Mouse (Mus musculus) forebrain, embryonic 10.5 days (tissue): ENCODE measurements around the gene 2310079G19Rik. TPM values are rescaled to one million over a fixed set of nuclear protein-coding genes. Genes with fewer than 3 reads are reported as not detected.

Experiments
- DNase-seq: peaks from one replicate; pipeline ENCODE4 v3.0.0-alpha.2; 2017; ENCODE audit warnings: low spot score; ENCODE audit errors: extremely low spot score
- H3K27ac ChIP-seq: fragments of 300-500 bp; sonication (generic); 2 replicates; pipeline ENCODE4 v1.5.1; 2016; ENCODE audit warnings: mild to moderate bottlenecking
- H3K27me3 ChIP-seq: fragments of 300-500 bp; sonication (generic); 2 replicates; pipeline ENCODE4 v1.6.1; 2016; ENCODE audit warnings: mild to moderate bottlenecking; ENCODE audit not compliant: poor library complexity, severe bottlenecking
- H3K36me3 ChIP-seq: fragments of 300-500 bp; sonication (generic); replicated peaks from 2 replicates; pipeline ENCODE4 v1.6.1; 2016; ENCODE audit warnings: mild to moderate bottlenecking, moderate library complexity
- H3K4me1 ChIP-seq: fragments of 300-500 bp; sonication (generic); 2 replicates; pipeline ENCODE4 v1.6.1; 2016
- H3K4me3 ChIP-seq: fragments of 300-500 bp; sonication (generic); 2 replicates; pipeline ENCODE4 v1.5.1; 2016; ENCODE audit warnings: mild to moderate bottlenecking, moderate library complexity
- H3K9me3 ChIP-seq: fragments of 300-500 bp; sonication (generic); 2 replicates; pipeline ENCODE4 v1.6.1; 2016; ENCODE audit warnings: mild to moderate bottlenecking, moderate library complexity
- WGBS: fragments of 180-500 bp; shearing (Covaris S2); methylation state at CpG from one replicate; pipeline ENCODE4 v1.1.7; 2016; 5-methylcytosine and 5-hydroxymethylcytosine counted together
- polyA plus RNA-seq: library from polyadenylated mRNA; unstranded; fragments of >200 nt; fragmentation: Nextera tagmentation; extraction: Ambion mirVana; gene quantifications from 2 replicates; pipeline ENCODE4 v1.2.1, GENCODE M21; 2016

Gene 2310079G19Rik
- polyA plus RNA-seq, 1 experiment from 2014 or later = not detected

- DNase-seq = no peak
- no peak overlapping the region for H3K4me3 ChIP-seq
- no peaks in the 10 kb centered on the region for H3K9me3 ChIP-seq
- no peaks in the 10 kb centered on the region for H3K36me3 ChIP-seq
- H3K27me3 ChIP-seq = no peaks in the 10 kb centered on the region
- no peak overlapping the region for H3K27ac ChIP-seq
- WGBS = 44% methylated on average over 1 of the region's 1 CpGs
- H3K4me1 ChIP-seq = peaks cover 22% of the 10 kb centered on the region
Measured at GRCm38 (mm10) chr16:88602464-88602863, 25.0 kb downstream of the 2310079G19Rik start.

- H3K9me3 ChIP-seq = no peaks in the 10 kb centered on the region
- H3K27ac ChIP-seq = no peak overlapping the region
- H3K36me3 ChIP-seq = no peaks in the 10 kb centered on the region
- 87% methylated on average over 8 of the region's 8 CpGs for WGBS
- DNase-seq = no peak
- H3K4me1 ChIP-seq = peaks cover 22% of the 10 kb centered on the region
- no peaks in the 10 kb centered on the region for H3K27me3 ChIP-seq
- H3K4me3 ChIP-seq = no peak overlapping the region
Measured at GRCm38 (mm10) chr16:88600303-88600702, 27.2 kb downstream of the 2310079G19Rik start.

DNA sequence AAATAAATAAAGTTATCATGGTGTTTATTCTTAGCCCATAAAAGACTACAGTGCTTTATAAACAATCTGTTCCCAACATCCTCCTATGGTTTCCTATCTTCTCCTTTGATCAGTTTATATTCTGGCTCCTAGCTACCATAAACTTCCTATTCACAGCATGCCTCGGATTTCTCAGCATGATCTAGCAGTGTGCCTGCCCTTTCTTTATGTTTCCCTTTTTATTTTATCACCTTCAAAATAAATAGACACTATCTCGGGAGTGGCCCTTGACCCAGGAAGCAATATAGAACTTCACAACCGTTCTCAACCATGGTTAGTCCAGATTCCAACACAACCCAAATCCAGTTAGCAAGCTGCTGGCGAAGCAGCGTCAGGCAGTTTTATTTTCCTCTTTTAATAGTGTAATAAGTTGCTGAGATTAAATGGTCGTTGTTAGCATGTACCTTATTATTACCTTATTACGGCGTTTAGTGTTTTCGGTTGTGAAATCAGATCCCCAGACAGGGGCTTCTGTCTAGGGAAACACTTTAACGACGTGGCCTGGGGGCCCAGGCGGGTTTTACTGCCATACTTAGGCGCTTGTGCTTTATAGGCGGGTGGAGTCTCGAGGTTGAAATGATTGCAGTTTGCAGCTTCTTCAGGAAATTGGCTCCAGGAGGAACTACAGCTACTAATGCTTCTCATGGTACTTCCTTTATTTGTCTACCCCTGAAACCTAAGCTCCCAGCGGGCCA lies 27.8 kb downstream of the 2310079G19Rik start:
- Histone ChIP-seq H3K27ac (no peak overlapping the region), H3K4me3 (no peak overlapping the region), H3K36me3 (no peaks in the 10 kb centered on the region), H3K27me3 (no peaks in the 10 kb centered on the region), H3K4me1 (peaks cover 22% of the 10 kb centered on the region), H3K9me3 (no peaks in the 10 kb centered on the region)
- DNase-seq = no peak
- 76% methylated on average over 16 of the region's 16 CpGs for WGBS

- DNase-seq = no peak
- no peaks in the 10 kb centered on the region for H3K27me3 ChIP-seq
- no peak overlapping the region for H3K27ac ChIP-seq
- H3K9me3 ChIP-seq = no peaks in the 10 kb centered on the region
- no peak overlapping the region for H3K4me3 ChIP-seq
- H3K4me1 ChIP-seq = no peaks in the 10 kb centered on the region
- no peaks in the 10 kb centered on the region for H3K36me3 ChIP-seq
Measured at GRCm38 (mm10) chr16:88592758-88593157, 34.7 kb downstream of the 2310079G19Rik start.

- no peaks in the 10 kb centered on the region for H3K27me3 ChIP-seq
- H3K4me1 ChIP-seq = 0 out of 2 replicates have a peak, but pooled peaks cover 5% of the 10 kb centered on the region
- 96% methylated on average over 9 of the region's 9 CpGs for WGBS
- no peaks in the 10 kb centered on the region for H3K9me3 ChIP-seq
- DNase-seq = no peak
- no peaks in the 10 kb centered on the region for H3K36me3 ChIP-seq
- no peak overlapping the region for H3K4me3 ChIP-seq
- H3K27ac ChIP-seq = no peak overlapping the region
Measured at GRCm38 (mm10) chr16:88583338-88583737, 44.1 kb downstream of the 2310079G19Rik start.

Other genes starting within 250 kb of the 2310079G19Rik start
- gene Cldn17, start 120.7 kb downstream of the 2310079G19Rik start, polyA plus RNA-seq = not detected in 2 replicates
- gene Cldn8, start 64.5 kb downstream of the 2310079G19Rik start, polyA plus RNA-seq = 1.4 TPM in 2 replicates
- gene Krtap24-1, start 15.4 kb downstream of the 2310079G19Rik start, polyA plus RNA-seq = not detected in 2 replicates
- gene Krtap26-1, start 20.1 kb upstream of the 2310079G19Rik start, polyA plus RNA-seq = not detected in 2 replicates
- gene Krtap27-1, start 44.0 kb upstream of the 2310079G19Rik start, polyA plus RNA-seq = not detected in 2 replicates
- not detected in 2 replicates for gene 2310061N02Rik, start 80.3 kb upstream of the 2310079G19Rik start, polyA plus RNA-seq
- gene Krtap13-1, start 101.2 kb upstream of the 2310079G19Rik start, polyA plus RNA-seq = not detected in 2 replicates
- gene Krtap13, start 124.0 kb upstream of the 2310079G19Rik start, polyA plus RNA-seq = not detected in 2 replicates
- not detected in 2 replicates for gene 2310034C09Rik, start 131.2 kb upstream of the 2310079G19Rik start, polyA plus RNA-seq
- gene 2310057N15Rik, start 146.5 kb upstream of the 2310079G19Rik start, polyA plus RNA-seq = not detected in 2 replicates
- gene Gm5965, start 150.2 kb upstream of the 2310079G19Rik start, polyA plus RNA-seq = not detected in 2 replicates
- gene Gm20741, start 184.6 kb upstream of the 2310079G19Rik start, polyA plus RNA-seq = not detected in 2 replicates
- gene Krtap15, start 192.5 kb upstream of the 2310079G19Rik start, polyA plus RNA-seq = not detected in 2 replicates
- not detected in 2 replicates for gene Krtap14, start 198.5 kb upstream of the 2310079G19Rik start, polyA plus RNA-seq
- not detected in 2 replicates for gene Krtap19-1, start 241.7 kb upstream of the 2310079G19Rik start, polyA plus RNA-seq
- not detected in 2 replicates for gene Krtap19-2, start 246.6 kb upstream of the 2310079G19Rik start, polyA plus RNA-seq